Mouse (Mus musculus) spleen, adult 2 months (tissue): Measurements from ENCODE around the gene Cst9.

Experiments
- CTCF ChIP-seq: fragments of 200-500 bp; IDR thresholded peaks from 2 replicates; pipeline ENCODE4 v1.5.1; 2011; ENCODE audit warnings: mild to moderate bottlenecking, inconsistent platforms; ENCODE audit not compliant: insufficient read depth, insufficient read length, insufficient replicate concordance; ENCODE audit errors: extremely low read depth
- POLR2A ChIP-seq: fragments of 200-500 bp; IDR thresholded peaks from 2 replicates; pipeline ENCODE4 v1.6.1; 2011; ENCODE audit warnings: low read depth, low read length, inconsistent platforms

- TF ChIP-seq CTCF = no peak
- TF ChIP-seq POLR2A = no peak
Measured at GRCm38 (mm10) chr2:148884738-148885137, 49.8 kb downstream of the Cst9 start.
